Mouse (Mus musculus) embryonic facial prominence, embryonic 15.5 days (tissue): Measurements from ENCODE around the gene Tgif1. TPM values are rescaled to one million over a fixed set of nuclear protein-coding genes. Genes with fewer than 3 reads are reported as not detected.

Experiments
- ATAC-seq: fragments of 200-750 bp; cut with Nextera tagmentation; 2 replicates; pipeline ENCODE4 v1.8.0; 2017; ENCODE audit warnings: low read depth, moderate TSS enrichment; ENCODE audit not compliant: insufficient number of reproducible peaks, low FRiP score, low TSS enrichment
- H3K27ac ChIP-seq: fragments of 300-500 bp; sonication (generic); replicated peaks from 2 replicates; pipeline ENCODE4 v1.5.1; 2015; ENCODE audit warnings: mild to moderate bottlenecking, inconsistent platforms
- H3K27me3 ChIP-seq: fragments of 300-500 bp; sonication (generic); 2 replicates; pipeline ENCODE4 v1.6.1; 2015; ENCODE audit warnings: inconsistent platforms
- H3K36me3 ChIP-seq: fragments of 300-500 bp; sonication (generic); 2 replicates; pipeline ENCODE4 v1.6.1; 2015; ENCODE audit warnings: mild to moderate bottlenecking, inconsistent platforms
- H3K4me1 ChIP-seq: fragments of 300-500 bp; sonication (generic); 2 replicates; pipeline ENCODE4 v1.6.1; 2015; ENCODE audit warnings: inconsistent platforms
- H3K4me2 ChIP-seq: fragments of 300-500 bp; sonication (generic); replicated peaks from 2 replicates; pipeline ENCODE4 v1.6.1; 2015; ENCODE audit warnings: mild to moderate bottlenecking, inconsistent platforms
- H3K4me3 ChIP-seq: fragments of 300-500 bp; sonication (generic); replicated peaks from 2 replicates; pipeline ENCODE4 v1.5.1; 2015; ENCODE audit warnings: mild to moderate bottlenecking, inconsistent platforms
- H3K9ac ChIP-seq: fragments of 300-500 bp; sonication (generic); 2 replicates; pipeline ENCODE4 v1.6.1; 2015; ENCODE audit warnings: inconsistent platforms
- H3K9me3 ChIP-seq: fragments of 300-500 bp; sonication (generic); replicated peaks from 2 replicates; pipeline ENCODE4 v1.6.1; 2016; ENCODE audit warnings: inconsistent platforms
- WGBS: fragments of 180-500 bp; shearing (Covaris S2); methylation state at CpG from one replicate; pipeline ENCODE4 v1.1.7; 2015; 5-methylcytosine and 5-hydroxymethylcytosine counted together
- polyA plus RNA-seq: library from polyadenylated mRNA; unstranded; fragments of >200 nt; fragmentation: Nextera tagmentation; extraction: Ambion mirVana; gene quantifications from 2 replicates; pipeline ENCODE4 v1.2.1, GENCODE M21; 2015

The Tgif1 gene
- polyA plus RNA-seq, 1 experiment from 2014 or later, result 74.4 TPM

DNA sequence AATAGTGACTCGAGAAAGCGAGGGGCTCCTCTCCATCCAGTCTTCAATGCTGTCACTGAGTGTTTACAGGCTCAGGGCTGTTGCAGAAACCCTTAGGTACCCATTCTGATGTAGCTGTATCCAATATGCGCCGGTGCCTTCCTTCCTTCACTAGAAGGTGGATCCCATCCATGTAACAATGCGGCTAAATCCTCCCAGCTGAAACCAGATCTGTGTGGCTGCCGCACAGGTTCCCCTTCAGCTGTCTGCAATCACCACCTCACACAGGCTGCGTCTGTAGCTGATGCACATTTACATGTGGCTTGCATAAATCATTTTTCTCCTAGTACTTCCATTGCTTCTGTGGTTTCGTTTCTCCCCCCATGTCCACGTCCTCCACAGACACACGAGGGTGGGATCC lies 28.6 kb upstream of the Tgif1 start:
- no peak overlapping the region for H3K27ac ChIP-seq
- H3K4me2 ChIP-seq, result no peak overlapping the region
- no peak overlapping the region for H3K9ac ChIP-seq
- no peaks in the 10 kb centered on the region for H3K9me3 ChIP-seq
- no peak for ATAC-seq
- no peaks in the 10 kb centered on the region for H3K27me3 ChIP-seq
- no peak overlapping the region for H3K4me3 ChIP-seq
- peaks cover 3% of the 10 kb centered on the region; the same call in 1 of the 2 replicates for H3K4me1 ChIP-seq
- 40% methylated on average over 10 of the region's 10 CpGs for WGBS
- no peaks in the 10 kb centered on the region for H3K36me3 ChIP-seq

DNA sequence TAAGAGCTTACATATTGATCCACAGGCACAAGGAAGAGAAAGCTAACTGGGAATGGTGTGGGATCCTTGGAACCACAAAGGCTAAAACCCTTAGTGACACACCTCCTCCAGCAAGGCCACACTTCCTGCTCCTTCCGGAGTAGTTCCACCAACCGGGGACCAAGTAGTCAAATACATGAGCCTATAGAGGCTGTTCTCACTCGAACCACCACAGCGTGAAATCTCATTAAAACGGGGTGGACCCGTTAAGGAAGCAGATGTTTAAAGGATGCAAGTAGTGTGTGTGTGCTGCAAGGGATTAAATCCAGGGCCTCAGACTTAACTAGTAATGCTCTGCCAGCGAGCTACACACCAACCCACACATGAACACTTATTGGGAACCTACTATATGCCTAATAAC lies 27.8 kb upstream of the Tgif1 start:
- no peak overlapping the region for H3K27ac ChIP-seq
- H3K9me3 ChIP-seq, result no peaks in the 10 kb centered on the region
- H3K4me3 ChIP-seq, result no peak overlapping the region
- no peak overlapping the region for H3K4me2 ChIP-seq
- no peaks in the 10 kb centered on the region for H3K27me3 ChIP-seq
- no peak overlapping the region for H3K9ac ChIP-seq
- WGBS, result 28% methylated on average over 7 of the region's 7 CpGs
- H3K36me3 ChIP-seq, result no peaks in the 10 kb centered on the region
- H3K4me1 ChIP-seq, result peaks cover 3% of the 10 kb centered on the region; the same call in 1 of the 2 replicates
- ATAC-seq, result peak; percentile 29; the same call in 1 of the 2 replicates

DNA sequence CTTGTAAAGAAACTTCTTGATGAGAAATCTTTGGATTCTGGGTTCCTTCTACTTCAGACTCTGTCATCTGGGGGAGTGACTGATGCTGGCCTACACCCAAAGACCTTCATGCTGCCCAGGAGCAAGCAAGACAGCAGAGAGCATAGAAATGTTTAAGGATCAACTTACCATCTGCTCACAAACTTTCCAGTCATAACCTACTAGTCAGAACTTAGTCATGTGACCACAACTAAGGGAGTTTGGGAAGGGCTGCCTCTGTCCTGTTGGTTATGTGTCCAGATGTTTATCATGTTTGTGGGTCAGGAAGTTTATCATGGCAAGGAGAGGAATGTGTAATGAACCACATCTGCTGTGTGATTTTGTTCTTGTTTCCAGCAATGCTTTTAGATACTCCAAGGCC lies 24.9 kb upstream of the Tgif1 start:
- Histone ChIP-seq H3K4me2 (no peak overlapping the region), H3K4me1 (peaks cover 9% of the 10 kb centered on the region), H3K9ac (no peak overlapping the region), H3K9me3 (no peaks in the 10 kb centered on the region), H3K27ac (no peak overlapping the region), H3K27me3 (no peaks in the 10 kb centered on the region), H3K36me3 (no peaks in the 10 kb centered on the region), H3K4me3 (no peak overlapping the region)
- ATAC-seq, result no peak

DNA sequence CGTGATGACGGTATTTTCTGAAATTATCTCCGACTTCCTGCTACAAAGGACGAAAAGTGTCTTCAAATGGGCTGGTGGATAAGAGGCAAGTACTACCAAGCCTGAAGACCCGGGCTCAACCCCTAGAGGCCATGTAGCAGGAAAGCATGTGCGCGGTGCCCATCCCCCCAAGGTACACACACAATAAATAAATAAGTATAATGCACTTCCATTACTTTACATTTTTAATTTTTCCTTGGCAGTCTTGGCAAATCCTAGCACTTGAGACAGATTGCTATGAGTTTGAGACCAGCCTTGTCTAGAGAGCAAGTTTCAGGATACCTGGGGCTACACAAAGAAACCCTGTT lies 20.4 kb upstream of the Tgif1 start:
- no peak overlapping the region for H3K9ac ChIP-seq
- 38% methylated on average over 7 of the region's 7 CpGs for WGBS
- H3K9me3 ChIP-seq, result no peaks in the 10 kb centered on the region

DNA sequence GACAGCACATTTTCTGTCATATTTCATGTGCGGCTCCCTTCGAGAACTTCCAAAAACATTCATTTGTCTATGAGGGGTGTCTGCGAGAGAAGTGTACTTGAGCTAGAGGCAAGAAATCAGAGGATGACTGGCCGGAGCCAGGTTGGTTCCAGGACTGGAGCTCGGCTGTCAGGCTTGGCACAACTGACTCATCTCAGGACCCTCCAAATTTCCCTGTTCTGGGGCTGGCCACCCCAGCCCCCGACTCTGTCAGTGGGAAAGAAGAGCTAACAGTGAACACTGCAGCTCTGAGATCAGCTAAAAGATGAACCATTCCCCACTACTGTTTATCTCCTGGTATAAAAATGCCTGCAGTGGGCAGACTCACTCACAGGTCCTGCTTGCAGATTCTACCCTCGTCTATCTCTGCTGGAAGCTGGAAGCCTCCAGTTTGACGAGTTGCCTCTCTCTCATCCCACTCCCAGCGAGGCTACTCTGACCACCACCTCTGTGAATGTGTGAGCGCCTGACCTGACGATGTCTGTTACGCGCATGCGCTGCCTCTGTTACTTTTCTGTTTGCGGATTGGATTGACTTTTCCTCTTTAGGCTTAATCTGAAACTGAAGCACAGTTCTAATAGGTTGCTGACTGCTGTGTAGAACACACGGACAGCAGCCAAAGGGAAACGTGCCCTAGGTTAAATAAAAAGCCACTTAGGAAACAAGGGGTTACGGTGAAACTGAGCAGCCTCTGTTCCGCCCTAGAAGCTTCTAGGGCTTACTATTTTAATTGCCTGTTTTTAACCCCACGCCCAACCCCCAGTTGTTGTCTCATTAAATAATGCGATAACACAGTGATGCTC lies 19.8 kb upstream of the Tgif1 start:
- no peaks in the 10 kb centered on the region for H3K36me3 ChIP-seq
- peak overlapping the region; percentile 48 for H3K27ac ChIP-seq
- peak overlapping the region; percentile 33 for H3K4me3 ChIP-seq
- ATAC-seq, result no peak
- H3K9me3 ChIP-seq, result no peaks in the 10 kb centered on the region
- peak overlapping the region; percentile 56 for H3K4me2 ChIP-seq
- H3K4me1 ChIP-seq, result peaks cover 19% of the 10 kb centered on the region
- WGBS, result 12% methylated on average over 21 of the region's 21 CpGs
- H3K27me3 ChIP-seq, result no peaks in the 10 kb centered on the region
- 0 out of 2 replicates have a peak overlapping the region, but pooled peaks have one; percentile 1 for H3K9ac ChIP-seq

More for the DNA sequence above, 20.4 kb upstream of the Tgif1 start:
- peak overlapping the region; percentile 33 for H3K4me3 ChIP-seq
- peak overlapping the region; percentile 56 for H3K4me2 ChIP-seq
- H3K4me1 ChIP-seq, result peaks cover 19% of the 10 kb centered on the region
- no peak for ATAC-seq
- no peaks in the 10 kb centered on the region for H3K36me3 ChIP-seq
- H3K27ac ChIP-seq, result 0 out of 2 replicates have a peak overlapping the region, but pooled peaks have one; percentile 48
- H3K27me3 ChIP-seq, result no peaks in the 10 kb centered on the region

DNA sequence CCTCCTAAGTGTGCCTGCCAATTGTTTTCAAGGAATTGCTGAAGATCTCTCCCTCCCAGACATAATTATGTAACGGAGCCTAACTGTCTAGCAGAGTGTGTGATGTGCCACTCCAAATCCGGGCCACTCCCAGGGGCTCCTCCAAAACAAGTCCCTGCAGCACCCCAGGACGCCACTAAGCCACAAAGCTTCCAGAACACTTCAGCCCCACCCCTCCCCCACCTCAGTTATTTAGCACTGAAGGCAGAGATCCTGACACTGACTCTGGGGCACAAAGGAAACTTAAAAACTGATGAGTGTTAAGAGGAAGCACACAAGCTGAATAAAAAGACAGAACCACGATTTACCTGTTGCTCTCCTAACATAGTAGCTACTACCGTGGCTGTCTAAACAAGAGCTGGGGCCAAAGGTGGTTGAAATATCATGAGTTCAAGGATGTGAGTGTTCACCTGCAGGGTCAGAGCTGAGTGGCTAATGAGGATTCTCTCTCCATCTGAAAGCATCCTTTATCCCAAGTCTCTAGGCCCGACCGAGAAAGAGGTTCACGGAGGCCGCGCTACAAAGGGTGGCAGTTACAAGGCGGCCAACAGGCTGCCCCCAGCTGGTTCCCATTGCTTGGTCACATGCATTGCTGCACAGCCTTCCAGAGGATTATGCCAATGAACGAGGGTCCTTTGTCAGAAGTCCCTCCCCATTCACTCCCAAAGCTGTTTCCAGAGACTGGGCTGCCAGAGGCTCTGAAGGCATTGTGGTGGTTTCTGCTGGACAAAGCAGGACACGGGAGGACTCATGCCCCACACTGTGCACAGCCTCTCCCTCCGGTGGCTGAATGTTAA lies 19.0 kb upstream of the Tgif1 start:
- ATAC-seq, result peak; percentile 55; the same call in 1 of the 2 replicates
- H3K4me3 ChIP-seq, result no peak overlapping the region
- peak overlapping the region; percentile 48; the same call in 1 of the 2 replicates for H3K27ac ChIP-seq
- H3K27me3 ChIP-seq, result no peaks in the 10 kb centered on the region
- H3K4me1 ChIP-seq, result peaks cover 19% of the 10 kb centered on the region
- 13% methylated on average over 14 of the region's 14 CpGs for WGBS
- H3K9me3 ChIP-seq, result no peaks in the 10 kb centered on the region
- H3K36me3 ChIP-seq, result no peaks in the 10 kb centered on the region
- H3K9ac ChIP-seq, result no peak overlapping the region
- H3K4me2 ChIP-seq, result peak overlapping the region; percentile 56

DNA sequence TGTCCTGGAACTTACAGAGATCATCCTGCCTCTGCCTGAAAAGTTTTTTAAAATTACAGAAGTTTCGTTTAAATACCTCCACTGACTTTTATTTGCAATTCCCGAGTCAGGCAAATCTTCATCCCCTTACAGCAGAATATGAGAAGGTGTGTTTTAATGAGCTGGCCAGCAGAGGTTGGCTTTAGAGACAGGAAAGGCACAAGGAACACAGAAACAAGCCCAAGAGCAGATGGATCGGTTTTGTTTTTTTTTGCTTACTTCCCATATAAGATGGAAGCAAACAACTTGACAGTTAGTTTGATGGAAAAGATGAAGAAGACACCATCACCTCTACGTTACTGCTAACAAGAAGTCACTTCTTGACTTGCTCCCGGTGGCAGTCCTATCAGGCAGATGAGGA lies 18.3 kb upstream of the Tgif1 start:
- ATAC-seq, result no peak
- Histone ChIP-seq H3K4me2 (no peak overlapping the region), H3K9ac (no peak overlapping the region), H3K4me1 (peaks cover 19% of the 10 kb centered on the region), H3K27ac (no peak overlapping the region), H3K9me3 (no peaks in the 10 kb centered on the region), H3K36me3 (no peaks in the 10 kb centered on the region), H3K4me3 (no peak overlapping the region), H3K27me3 (no peaks in the 10 kb centered on the region)
- 54% methylated on average over 5 of the region's 5 CpGs for WGBS

DNA sequence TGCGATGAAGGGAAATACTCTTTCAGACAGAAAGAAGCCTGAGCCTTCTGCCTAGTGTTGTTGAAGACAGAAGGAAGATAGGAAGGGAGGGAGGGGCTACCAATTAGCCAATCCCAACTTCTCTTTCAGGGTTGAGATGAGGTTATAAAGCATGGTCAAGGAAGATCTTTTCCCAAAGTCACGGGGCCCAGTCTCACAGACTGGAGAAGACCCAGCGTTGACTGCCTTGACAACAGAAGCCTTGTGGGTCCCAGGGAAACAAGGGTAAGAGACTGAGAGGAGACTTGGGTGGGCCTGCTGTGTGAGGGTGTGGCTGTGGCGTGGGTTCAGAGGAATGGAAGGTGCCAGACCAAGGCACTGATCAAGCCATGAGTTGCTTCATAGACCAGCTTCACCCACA lies 17.2 kb upstream of the Tgif1 start:
- Histone ChIP-seq H3K27me3 (no peaks in the 10 kb centered on the region), H3K36me3 (no peaks in the 10 kb centered on the region), H3K4me2 (no peak overlapping the region), H3K9ac (no peak overlapping the region), H3K27ac (no peak overlapping the region), H3K4me1 (peaks cover 19% of the 10 kb centered on the region), H3K9me3 (no peaks in the 10 kb centered on the region), H3K4me3 (no peak overlapping the region)
- ATAC-seq, result no peak
- 87% methylated on average over 4 of the region's 4 CpGs for WGBS

DNA sequence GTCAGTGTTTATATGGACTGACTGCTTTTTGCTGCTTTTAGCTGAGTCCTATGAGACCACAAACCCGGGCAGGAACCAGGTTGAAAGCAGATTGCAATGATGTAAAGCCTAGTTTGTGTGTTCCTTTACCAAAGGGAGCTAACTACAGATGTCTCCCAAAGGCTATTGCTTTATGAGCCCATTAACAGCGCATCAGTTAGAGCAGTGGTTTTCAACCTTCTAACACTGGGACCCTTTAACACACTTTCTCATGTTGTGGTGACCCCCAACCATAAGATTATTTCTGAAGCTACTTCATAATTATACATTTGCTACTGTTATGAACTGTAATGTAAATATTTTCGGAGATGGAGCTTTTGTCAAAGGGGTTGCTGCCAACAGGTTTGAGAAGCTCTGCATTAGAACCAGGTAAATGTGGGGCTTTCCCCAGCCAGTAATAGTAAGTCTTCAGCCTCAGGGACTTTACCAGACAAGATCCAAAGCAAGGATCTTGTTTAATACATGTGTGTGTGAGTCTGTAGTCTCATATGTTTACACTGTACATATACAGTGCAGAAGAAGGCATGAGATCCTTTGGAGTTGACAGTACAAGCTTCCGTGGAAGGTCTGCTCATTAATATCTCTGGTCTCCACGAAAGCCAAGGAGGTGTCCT lies 15.4 kb upstream of the Tgif1 start:
- WGBS, result 83% methylated on average over 5 of the region's 5 CpGs
- ATAC-seq, result no peak

DNA sequence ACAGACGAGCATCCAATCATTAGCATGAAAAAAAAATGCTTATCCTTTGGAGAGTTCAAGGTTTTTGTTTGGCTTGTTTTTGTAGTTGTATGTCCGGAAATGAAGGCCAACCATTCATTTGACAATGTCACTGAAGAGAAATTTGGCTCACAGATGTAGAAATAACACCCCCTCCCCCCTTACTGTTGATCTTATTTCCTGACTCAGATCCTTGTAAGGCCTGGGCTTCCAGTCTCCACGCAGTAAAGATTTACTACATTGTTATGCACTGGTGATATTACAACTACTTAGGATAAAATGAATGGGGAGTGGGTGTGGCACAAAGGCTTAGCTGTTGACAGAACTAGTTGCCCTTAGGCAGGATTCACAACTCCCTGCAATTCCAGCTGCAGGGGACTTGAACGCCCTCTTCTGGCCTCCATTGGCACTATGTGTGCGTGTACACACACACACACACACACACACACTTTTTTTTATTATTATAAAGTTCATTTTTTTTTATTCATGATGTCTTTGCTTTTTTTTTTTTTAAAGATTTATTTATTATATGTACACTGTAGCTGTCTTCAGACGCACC lies 13.3 kb upstream of the Tgif1 start:
- Histone ChIP-seq H3K36me3 (no peaks in the 10 kb centered on the region), H3K4me2 (no peak overlapping the region), H3K27ac (no peak overlapping the region), H3K9ac (no peak overlapping the region), H3K27me3 (no peaks in the 10 kb centered on the region), H3K4me3 (no peak overlapping the region), H3K9me3 (no peaks in the 10 kb centered on the region), H3K4me1 (no peaks in the 10 kb centered on the region)
- ATAC-seq, result no peak
- WGBS, result 77% methylated on average over 6 of the region's 6 CpGs

More for the DNA sequence above, 15.4 kb upstream of the Tgif1 start:
- Histone ChIP-seq H3K27me3 (no peaks in the 10 kb centered on the region), H3K4me1 (peaks cover 18% of the 10 kb centered on the region), H3K9ac (no peak overlapping the region), H3K9me3 (no peaks in the 10 kb centered on the region), H3K4me2 (no peak overlapping the region), H3K4me3 (no peak overlapping the region), H3K27ac (no peak overlapping the region), H3K36me3 (no peaks in the 10 kb centered on the region)

DNA sequence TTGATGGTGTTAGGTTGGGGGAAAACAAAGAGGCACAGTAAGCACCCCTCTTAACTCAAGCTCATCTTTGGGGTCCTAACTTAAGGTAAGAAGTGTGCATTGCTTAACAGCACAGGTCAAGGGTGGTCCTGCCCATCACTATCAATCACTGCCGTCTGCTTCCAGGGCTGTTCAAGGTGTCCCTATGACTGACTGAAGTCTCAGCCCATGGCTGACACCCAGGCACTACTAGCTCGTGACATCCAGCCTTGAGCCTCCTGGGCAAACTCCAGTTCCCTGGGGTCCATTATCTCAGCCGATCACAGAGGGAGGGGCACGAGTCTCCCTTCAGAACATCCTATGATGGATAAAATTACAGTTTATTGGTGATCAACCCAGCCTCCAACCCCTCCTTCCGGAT lies 12.7 kb upstream of the Tgif1 start:
- H3K4me3 ChIP-seq, result no peak overlapping the region
- 84% methylated on average over 5 of the region's 5 CpGs for WGBS
- H3K36me3 ChIP-seq, result no peaks in the 10 kb centered on the region
- no peak overlapping the region for H3K27ac ChIP-seq
- no peaks in the 10 kb centered on the region for H3K27me3 ChIP-seq
- no peak overlapping the region for H3K4me2 ChIP-seq
- ATAC-seq, result no peak
- H3K9me3 ChIP-seq, result no peaks in the 10 kb centered on the region
- no peaks in the 10 kb centered on the region for H3K4me1 ChIP-seq
- no peak overlapping the region for H3K9ac ChIP-seq
